Mouse (Mus musculus) embryo, embryonic 10 days (tissue): Measurements from ENCODE around the gene Vps35l.

Experiments
- DNase-seq: peaks from one replicate; pipeline ENCODE4 v3.0.0-alpha.2; 2015; ENCODE audit warnings: low spot score

Vps35l gene

GRCm38 (mm10) chr7:118821356-118821755 is 81.3 kb downstream of the Vps35l start:
- no peak for DNase-seq

GRCm38 (mm10) chr7:118821887-118822556 is 82.0 kb downstream of the Vps35l start:
- no peak for DNase-seq

- DNase-seq: no peak
These were observed 84.4 kb downstream of the Vps35l start for GRCm38 (mm10) chr7:118824451-118824850.

- DNase-seq: no peak
These were observed 88.0 kb downstream of the Vps35l start for GRCm38 (mm10) chr7:118827975-118828416.

GRCm38 (mm10) chr7:118837901-118838300 is 97.9 kb downstream of the Vps35l start:
- DNase-seq: no peak

- DNase-seq: no peak
These were observed 101.2 kb downstream of the Vps35l start for GRCm38 (mm10) chr7:118841030-118841745.

GRCm38 (mm10) chr7:118841796-118842195 is 101.8 kb downstream of the Vps35l start:
- DNase-seq: no peak

- no peak for DNase-seq
These were observed 102.9 kb downstream of the Vps35l start for GRCm38 (mm10) chr7:118842938-118843337.

- DNase-seq: no peak
These were observed 105.1 kb downstream of the Vps35l start for GRCm38 (mm10) chr7:118845141-118845540.

GRCm38 (mm10) chr7:118846329-118846728 is 106.3 kb downstream of the Vps35l start:
- no peak for DNase-seq

GRCm38 (mm10) chr7:118848796-118849195 is 108.8 kb downstream of the Vps35l start:
- peak; percentile 49 for DNase-seq

- DNase-seq: no peak
These were observed 109.7 kb downstream of the Vps35l start for GRCm38 (mm10) chr7:118849543-118850250.

GRCm38 (mm10) chr7:118850676-118851290 is 110.8 kb downstream of the Vps35l start:
- DNase-seq: no peak

GRCm38 (mm10) chr7:118851571-118851970 is 111.5 kb downstream of the Vps35l start:
- no peak for DNase-seq

GRCm38 (mm10) chr7:118852611-118853010 is 112.6 kb downstream of the Vps35l start:
- DNase-seq: no peak

- no peak for DNase-seq
These were observed 114.6 kb downstream of the Vps35l start for GRCm38 (mm10) chr7:118854606-118855005.

GRCm38 (mm10) chr7:118855171-118855876 is 115.3 kb downstream of the Vps35l start, which contains the start of gene Iqck:
Iqck (plus strand) TSS chr7:118855752.
- DNase-seq: peak; percentile 97

GRCm38 (mm10) chr7:118855877-118856304 is 115.9 kb downstream of the Vps35l start, which contains the start of gene Knop1:
Knop1 (minus strand) TSS chr7:118856254.
- DNase-seq: peak; percentile 55

GRCm38 (mm10) chr7:118858640-118859039 is 118.6 kb downstream of the Vps35l start:
- DNase-seq: no peak

GRCm38 (mm10) chr7:118865362-118865761 is 125.3 kb downstream of the Vps35l start:
- no peak for DNase-seq

- no peak for DNase-seq
These were observed 139.5 kb downstream of the Vps35l start for GRCm38 (mm10) chr7:118879466-118880029.
